Mouse (Mus musculus) lung, embryonic 14.5 days (tissue): ENCODE measurements around the gene Rxfp4. TPM values are rescaled to one million over a fixed set of nuclear protein-coding genes. Genes with fewer than 3 reads are reported as not detected.

ENCODE experiments used
- ATAC-seq: fragments of 200-750 bp; cut with Nextera tagmentation; 2 replicates; pipeline ENCODE4 v1.8.0; 2017; ENCODE audit warnings: mild to moderate bottlenecking, moderate TSS enrichment, moderate library complexity; ENCODE audit not compliant: insufficient read depth
- DNase-seq: peaks from one replicate; pipeline ENCODE4 v3.0.0-alpha.2; 2015
- H3K27ac ChIP-seq: fragments of 300-500 bp; sonication (generic); 2 replicates; pipeline ENCODE4 v1.5.1; 2014; ENCODE audit warnings: low read depth, mild to moderate bottlenecking, moderate library complexity
- H3K27me3 ChIP-seq: fragments of 300-500 bp; sonication (generic); 2 replicates; pipeline ENCODE4 v1.6.1; 2014; ENCODE audit warnings: low read length, control low read depth; ENCODE audit not compliant: insufficient read depth
- H3K36me3 ChIP-seq: fragments of 300-500 bp; sonication (generic); 2 replicates; pipeline ENCODE4 v1.6.1; 2014; ENCODE audit warnings: control low read depth; ENCODE audit not compliant: insufficient read depth
- H3K4me1 ChIP-seq: fragments of 300-500 bp; sonication (generic); 2 replicates; pipeline ENCODE4 v1.6.1; 2014; ENCODE audit warnings: antibody characterized with exemption, control low read depth; ENCODE audit not compliant: insufficient read depth
- H3K4me2 ChIP-seq: fragments of 300-500 bp; sonication (generic); 2 replicates; pipeline ENCODE4 v1.6.1; 2014; ENCODE audit warnings: mild to moderate bottlenecking
- H3K4me3 ChIP-seq: fragments of 300-500 bp; sonication (generic); 2 replicates; pipeline ENCODE4 v1.5.1; 2014; ENCODE audit warnings: low read depth, low read length
- H3K9ac ChIP-seq: fragments of 300-500 bp; sonication (generic); 2 replicates; pipeline ENCODE4 v1.6.1; 2014
- H3K9me3 ChIP-seq: fragments of 300-500 bp; sonication (generic); 2 replicates; pipeline ENCODE4 v1.6.1; 2016; ENCODE audit warnings: low read depth, low read length, control low read depth
- CTCF ChIP-seq: IDR thresholded peaks from 2 replicates; pipeline ENCODE4 v1.5.1; 2016; ENCODE audit warnings: antibody characterized with exemption, low read depth
- WGBS: fragments of 180-500 bp; shearing (Covaris S2); extraction: QIAGEN DNeasy Blood & Tissue Kit; methylation state at CpG from one replicate; pipeline ENCODE4 v1.1.7; 2014; 5-methylcytosine and 5-hydroxymethylcytosine counted together
- polyA plus RNA-seq: library from polyadenylated mRNA; unstranded; fragments of >200 nt; fragmentation: Nextera tagmentation; extraction: Ambion mirVana; gene quantifications from 2 replicates; pipeline ENCODE4 v1.2.1, GENCODE M21; 2014

Rxfp4 gene
- polyA plus RNA-seq, 1 experiment from 2014 or later = not detected

DNA sequence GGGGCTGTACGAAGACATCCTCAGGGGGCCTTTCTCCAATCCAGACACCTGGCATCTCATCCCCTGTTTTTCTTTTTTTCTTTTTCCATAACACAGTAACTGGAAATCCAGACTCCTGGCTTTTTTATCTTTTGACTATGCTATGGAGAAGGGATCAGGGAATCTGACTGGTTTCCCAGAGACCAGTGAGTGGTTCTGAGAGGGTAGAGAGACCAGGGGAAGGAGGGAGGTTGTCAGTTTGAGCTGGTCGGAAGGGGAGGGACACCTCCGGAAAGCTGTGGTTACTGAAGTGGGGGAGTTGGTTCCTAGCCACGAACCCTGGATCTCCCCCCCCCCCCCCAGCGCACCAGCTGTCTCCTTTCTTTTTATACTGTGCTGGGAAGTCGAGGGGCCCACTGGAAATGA, 30.0 kb downstream of the Rxfp4 start:
- no peak for TF ChIP-seq CTCF
- Histone ChIP-seq H3K9ac (peak overlapping the region; percentile 98), H3K4me2 (peak overlapping the region; percentile 86), H3K4me1 (peaks cover 22% of the 10 kb centered on the region), H3K27ac (peak overlapping the region; percentile 99), H3K36me3 (peaks cover 32% of the 10 kb centered on the region), H3K4me3 (peak overlapping the region; percentile 91), H3K27me3 (no peaks in the 10 kb centered on the region), H3K9me3 (no peaks in the 10 kb centered on the region)
- 0% methylated on average over 6 of the region's 6 CpGs for WGBS
- ATAC-seq (peak; percentile 53), DNase-seq (peak; percentile 74)

DNA sequence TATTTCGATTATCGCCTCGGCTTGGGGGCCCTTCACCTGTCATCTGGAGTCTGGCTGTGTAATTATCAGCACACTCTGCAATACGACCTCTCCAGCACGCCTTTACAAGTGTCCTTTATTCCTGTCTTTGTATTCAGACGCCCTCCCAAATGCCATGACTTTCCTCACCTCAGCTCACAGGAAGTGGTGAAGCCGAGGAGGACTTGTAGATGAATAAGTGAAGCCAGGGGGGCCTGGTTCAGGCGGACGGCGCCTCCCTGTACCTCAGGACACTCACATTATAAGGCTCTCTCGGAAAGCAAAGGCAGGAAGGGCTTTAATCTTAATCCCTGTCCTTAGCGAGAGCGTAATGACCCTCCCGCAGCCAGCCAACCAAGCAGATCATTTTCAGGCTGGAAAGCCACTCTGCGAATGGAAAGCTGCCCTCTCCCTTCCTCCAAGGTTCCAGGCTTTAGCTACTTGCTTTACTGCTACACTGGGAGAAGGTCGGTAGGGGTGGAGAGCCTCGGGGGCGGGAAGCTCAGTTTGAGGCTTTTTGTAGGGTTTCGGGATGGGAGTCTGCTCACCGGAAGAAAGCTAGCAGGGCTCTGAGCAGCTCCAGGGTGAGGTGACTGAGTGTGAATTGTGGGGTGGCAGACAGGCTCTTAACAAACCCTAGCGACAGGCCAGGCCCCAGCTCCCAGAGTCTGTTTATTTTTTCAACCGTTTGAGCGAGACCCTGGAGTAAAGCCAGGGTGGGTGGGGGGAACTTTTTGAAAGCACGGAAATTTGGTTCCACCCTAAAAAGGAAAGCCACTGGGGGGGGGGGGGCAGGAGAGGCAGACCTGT, 30.6 kb downstream of the Rxfp4 start:
- Histone ChIP-seq H3K4me1 (peaks cover 22% of the 10 kb centered on the region), H3K27ac (peak overlapping the region; percentile 99), H3K4me2 (peak overlapping the region; percentile 86), H3K9ac (peak overlapping the region; percentile 98), H3K27me3 (no peaks in the 10 kb centered on the region), H3K36me3 (peaks cover 26% of the 10 kb centered on the region), H3K9me3 (no peaks in the 10 kb centered on the region), H3K4me3 (peak overlapping the region; percentile 91)
- DNase-seq (peak; percentile 87), ATAC-seq (peak; percentile 55)
- no peak for TF ChIP-seq CTCF
- under 1% methylated on average over 24 of the region's 24 CpGs for WGBS

DNA sequence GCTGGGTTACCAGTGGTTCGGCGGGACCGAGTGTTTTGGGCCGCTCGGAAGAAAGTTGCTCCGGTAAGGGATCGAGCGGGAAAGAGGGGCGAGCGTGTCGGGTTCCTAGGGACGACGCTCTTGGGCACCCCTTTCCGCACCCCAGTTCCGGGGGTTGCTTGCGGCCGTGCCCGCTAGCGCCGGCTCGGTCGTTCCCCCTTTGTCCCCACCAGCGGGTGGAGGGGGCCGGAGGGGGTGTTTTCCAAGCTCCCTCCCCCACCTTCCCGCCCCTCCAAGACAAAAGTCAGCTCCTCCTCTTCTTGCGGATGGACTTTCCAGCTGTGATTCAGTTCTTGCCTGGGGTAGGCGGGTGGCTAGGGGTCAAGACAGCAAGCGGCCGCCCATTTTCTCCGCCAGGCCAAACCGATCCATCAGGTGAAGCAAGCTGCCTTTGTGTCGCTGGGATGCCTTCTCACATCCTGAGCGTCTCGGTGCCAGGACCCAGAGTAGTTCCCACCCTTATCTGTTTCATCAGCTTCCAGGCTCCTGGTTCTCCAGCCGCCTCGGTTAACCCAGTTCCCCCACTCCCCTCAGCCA, 31.3 kb downstream of the Rxfp4 start:
- Histone ChIP-seq H3K4me3 (peak overlapping the region; percentile 91), H3K9ac (peak overlapping the region; percentile 98), H3K9me3 (no peaks in the 10 kb centered on the region), H3K4me1 (peaks cover 24% of the 10 kb centered on the region), H3K4me2 (peak overlapping the region; percentile 86), H3K27ac (peak overlapping the region; percentile 99), H3K27me3 (no peaks in the 10 kb centered on the region), H3K36me3 (peaks cover 24% of the 10 kb centered on the region)
- peak; percentile 39 for ATAC-seq
- 1% methylated on average over 36 of the region's 36 CpGs for WGBS
- peak; percentile 85 for DNase-seq
- TF ChIP-seq CTCF = no peak

DNA sequence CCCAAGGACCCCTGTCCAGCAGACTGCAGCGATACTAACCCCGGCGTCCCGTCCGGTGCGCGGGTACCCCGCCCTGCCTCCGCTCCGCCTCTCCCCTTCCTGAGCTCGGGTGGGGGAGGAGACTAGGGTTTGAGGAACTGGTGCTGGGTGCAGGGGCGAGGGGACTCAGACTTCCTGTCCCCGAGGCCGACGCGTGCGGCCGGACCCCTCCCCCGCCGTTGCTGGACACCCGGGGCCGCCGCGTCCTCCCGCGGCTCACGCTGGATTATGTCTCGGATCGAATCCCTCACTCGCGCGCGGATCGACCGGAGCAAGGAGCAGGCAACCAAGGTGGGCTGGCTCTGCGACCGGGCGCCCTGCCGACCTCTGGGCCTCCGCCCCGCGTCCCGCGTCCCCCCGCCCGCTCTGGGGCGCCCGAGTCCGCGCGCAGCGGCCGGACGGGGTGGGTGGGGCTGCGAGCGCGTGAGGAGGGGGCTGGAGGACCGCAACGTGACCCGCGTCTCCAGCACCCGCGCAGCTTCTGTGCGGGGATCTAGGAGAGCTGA, 31.9 kb downstream of the Rxfp4 start:
- H3K9me3 ChIP-seq = no peaks in the 10 kb centered on the region
- H3K27me3 ChIP-seq = no peaks in the 10 kb centered on the region
- H3K4me2 ChIP-seq = peak overlapping the region; percentile 86
- H3K36me3 ChIP-seq = peaks cover 19% of the 10 kb centered on the region
- WGBS = under 1% methylated on average over 62 of the region's 64 CpGs
- ATAC-seq (peak; percentile 80), DNase-seq (peak; percentile 88)
- TF ChIP-seq CTCF = no peak
- peaks cover 29% of the 10 kb centered on the region for H3K4me1 ChIP-seq
- H3K27ac ChIP-seq = peak overlapping the region; percentile 99
- H3K9ac ChIP-seq = peak overlapping the region; percentile 98
- H3K4me3 ChIP-seq = peak overlapping the region; percentile 91

DNA sequence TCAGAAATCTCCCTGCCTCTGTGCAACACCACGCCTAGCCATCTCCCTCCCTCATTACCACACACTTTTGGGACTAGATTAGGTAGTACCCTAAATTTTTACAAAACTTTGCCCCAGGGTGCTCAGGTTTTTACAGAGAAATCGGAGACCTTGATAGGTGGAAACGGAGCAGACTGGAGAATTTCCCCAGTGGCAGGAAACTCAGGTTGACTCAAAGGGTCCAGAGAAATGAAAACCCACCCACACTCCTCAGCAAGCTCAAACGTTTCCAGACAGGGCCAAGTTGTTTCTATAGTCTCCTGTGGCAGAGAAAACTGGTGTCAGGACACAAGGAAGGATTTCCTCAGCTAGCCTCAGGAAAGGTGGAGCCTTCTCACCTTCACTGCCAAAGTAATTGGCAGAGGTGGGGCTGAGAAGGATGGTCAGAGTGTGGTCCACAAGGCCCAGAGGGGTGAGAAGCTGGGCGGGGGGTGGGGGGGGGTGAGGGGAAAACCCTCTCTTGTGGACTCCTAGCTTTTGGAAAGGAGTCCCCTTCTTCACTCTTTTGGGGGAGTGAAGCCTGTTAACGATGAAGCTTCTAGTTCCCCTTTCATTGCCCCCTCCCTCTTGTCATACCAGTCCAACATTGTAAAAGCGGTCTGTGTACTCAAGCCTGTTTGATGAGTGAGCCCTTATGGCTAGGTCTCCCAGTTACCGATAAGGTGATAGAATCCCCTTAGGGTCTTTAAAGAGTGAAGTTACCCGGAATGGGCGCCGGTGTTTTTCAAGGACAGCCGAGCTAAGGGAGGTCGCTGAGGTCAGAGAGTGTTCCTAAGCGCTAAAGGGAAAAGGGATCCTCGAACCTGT, 32.6 kb downstream of the Rxfp4 start:
- peak overlapping the region; percentile 91 for H3K4me3 ChIP-seq
- WGBS = 15% methylated on average over 15 of the region's 15 CpGs
- H3K4me1 ChIP-seq = peaks cover 35% of the 10 kb centered on the region
- no peak for TF ChIP-seq CTCF
- peak overlapping the region; percentile 86 for H3K4me2 ChIP-seq
- no peaks in the 10 kb centered on the region for H3K9me3 ChIP-seq
- peak overlapping the region; percentile 98 for H3K9ac ChIP-seq
- DNase-seq = no peak
- peak overlapping the region; percentile 99 for H3K27ac ChIP-seq
- peak; percentile 4; the same call in 1 of the 2 replicates for ATAC-seq
- H3K36me3 ChIP-seq = peaks cover 12% of the 10 kb centered on the region
- H3K27me3 ChIP-seq = no peaks in the 10 kb centered on the region

DNA sequence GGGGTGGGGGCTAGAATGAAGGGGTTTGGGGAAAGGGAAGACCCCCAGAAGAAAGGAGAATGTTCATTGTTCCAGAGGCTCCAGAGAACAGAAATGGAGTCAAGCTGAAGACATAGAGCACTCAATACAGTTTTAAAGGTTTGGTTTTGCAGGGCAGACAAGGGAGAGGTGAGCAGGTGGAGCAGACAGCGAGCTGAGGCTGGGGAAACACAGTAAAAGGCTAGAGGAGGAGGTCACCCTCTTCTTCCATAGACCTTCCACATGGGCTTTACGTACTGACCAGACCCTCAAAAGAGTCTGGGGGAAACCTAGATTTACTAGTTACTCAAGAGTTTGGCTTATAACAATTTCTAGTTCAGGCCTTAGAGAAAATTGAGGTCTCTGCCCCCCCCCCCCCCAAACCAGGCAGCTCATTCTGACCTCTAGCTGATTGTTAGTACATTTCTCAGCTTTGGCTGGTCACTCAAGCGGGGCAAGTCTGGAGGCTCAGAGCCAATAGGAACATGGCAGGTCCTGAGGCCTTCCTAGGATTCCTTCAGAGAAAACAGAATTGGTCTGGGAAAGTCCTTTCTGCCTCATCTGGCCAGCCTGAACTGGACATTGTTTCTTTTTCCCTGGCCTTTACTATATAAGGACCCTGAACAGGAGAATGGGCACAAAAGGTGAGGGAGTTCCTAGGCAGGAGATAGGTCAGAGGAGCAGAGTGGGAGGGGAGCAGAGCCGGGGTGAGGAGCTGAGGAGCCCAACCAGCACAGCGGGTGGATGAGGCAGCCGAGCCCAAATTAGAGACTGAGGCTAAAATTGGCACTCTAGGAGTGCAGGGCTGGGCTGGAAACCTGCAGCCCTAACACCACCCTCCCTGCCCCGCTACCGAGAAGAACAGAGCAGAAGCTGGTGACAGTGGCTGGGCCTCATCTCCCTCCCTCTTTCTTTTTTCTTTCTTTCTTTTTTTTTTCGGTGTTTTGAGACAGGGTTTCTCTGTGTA, 33.5 kb downstream of the Rxfp4 start:
- H3K4me2 ChIP-seq = 0 out of 2 replicates have a peak overlapping the region, but pooled peaks have one; percentile 7
- H3K4me1 ChIP-seq = peaks cover 26% of the 10 kb centered on the region
- peak overlapping the region; percentile 20; the same call in 1 of the 2 replicates for H3K27ac ChIP-seq
- DNase-seq (no peak), ATAC-seq (no peak)
- no peak overlapping the region for H3K9ac ChIP-seq
- TF ChIP-seq CTCF = no peak
- H3K4me3 ChIP-seq = no peak overlapping the region
- WGBS = 55% methylated on average over 9 of the region's 9 CpGs
- H3K36me3 ChIP-seq = 0 out of 2 replicates have a peak, but pooled peaks cover 3% of the 10 kb centered on the region
- H3K27me3 ChIP-seq = no peaks in the 10 kb centered on the region
- H3K9me3 ChIP-seq = no peaks in the 10 kb centered on the region
